Mouse (Mus musculus) erythroblast, adult 5-6 weeks (primary cell): ENCODE data around the gene Zdhhc8. TPM values are rescaled to one million over a fixed set of nuclear protein-coding genes. Genes with fewer than 3 reads are reported as not detected.
"Not testable (repeated sequence)": the region's sequence is repeated elsewhere in the genome, so short reads cannot be mapped to it uniquely, and the experiment has no call there.

Experiments used
- ATAC-seq: replicated peaks from 2 replicates; pipeline ENCODE4 v1.8.0; 2016; ENCODE audit warnings: moderate number of reproducible peaks, mild to moderate bottlenecking, moderate TSS enrichment, inconsistent platforms; ENCODE audit not compliant: poor library complexity, low FRiP score, severe bottlenecking
- total RNA-seq, 2 experiments: library from RNA; stranded (forward) in 1 of 2; stranded (reverse) in 1 of 2; fragments of 150-400 nt in 1 of 2; fragments of 200-764, 138-1000 nt in 1 of 2; gene quantifications; 2 replicates each; pipeline versions ENCODE4 v1.2.3 to v1.2.4; 2015 to 2017; ENCODE audit warnings: low replicate concordance in 2 of 2

Zdhhc8 gene
- total RNA-seq, 2 experiments from 2014 or later = 0.26 to 1.5 TPM

DNA sequence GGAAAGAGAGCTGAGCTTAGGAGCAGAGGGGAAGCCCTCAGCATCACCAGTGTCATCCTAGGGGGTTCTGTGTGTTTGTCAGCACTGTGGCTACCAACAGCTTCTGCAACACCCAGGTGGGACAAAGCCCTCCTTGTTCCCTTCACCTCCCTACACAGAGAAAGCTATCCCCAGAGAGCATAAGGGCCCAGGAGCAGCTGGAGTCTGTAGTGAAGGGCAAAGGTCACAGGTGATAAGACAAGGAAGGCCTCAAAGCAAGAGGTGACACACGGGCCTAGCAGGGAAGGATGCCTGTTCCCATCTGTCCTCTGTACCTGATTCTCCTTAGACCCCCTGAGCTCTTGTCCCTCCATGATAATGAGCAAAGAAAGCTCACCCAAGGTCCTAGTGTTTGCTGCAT lies 33.3 kb downstream of the Zdhhc8 start:
- ATAC-seq = no peak

DNA sequence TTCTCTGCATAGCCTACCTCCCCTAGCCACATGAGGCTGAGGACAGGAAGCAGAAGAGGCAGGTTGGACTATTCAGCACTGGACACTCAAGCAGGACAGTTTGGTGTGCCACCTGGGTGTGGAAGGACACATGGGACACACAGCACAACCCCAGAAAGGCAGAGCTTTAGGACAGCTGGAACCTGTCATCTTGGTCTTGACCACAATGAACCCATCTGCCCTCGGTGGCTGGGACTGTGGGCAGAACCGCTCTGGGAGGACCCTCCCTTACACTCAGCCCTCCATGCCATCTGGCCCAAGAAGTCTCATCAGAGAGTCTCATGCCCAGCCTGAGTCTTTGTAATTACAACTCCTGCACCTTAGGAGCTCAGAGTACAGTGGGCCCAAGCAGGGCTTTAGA lies 34.9 kb downstream of the Zdhhc8 start:
- ATAC-seq = no peak

DNA sequence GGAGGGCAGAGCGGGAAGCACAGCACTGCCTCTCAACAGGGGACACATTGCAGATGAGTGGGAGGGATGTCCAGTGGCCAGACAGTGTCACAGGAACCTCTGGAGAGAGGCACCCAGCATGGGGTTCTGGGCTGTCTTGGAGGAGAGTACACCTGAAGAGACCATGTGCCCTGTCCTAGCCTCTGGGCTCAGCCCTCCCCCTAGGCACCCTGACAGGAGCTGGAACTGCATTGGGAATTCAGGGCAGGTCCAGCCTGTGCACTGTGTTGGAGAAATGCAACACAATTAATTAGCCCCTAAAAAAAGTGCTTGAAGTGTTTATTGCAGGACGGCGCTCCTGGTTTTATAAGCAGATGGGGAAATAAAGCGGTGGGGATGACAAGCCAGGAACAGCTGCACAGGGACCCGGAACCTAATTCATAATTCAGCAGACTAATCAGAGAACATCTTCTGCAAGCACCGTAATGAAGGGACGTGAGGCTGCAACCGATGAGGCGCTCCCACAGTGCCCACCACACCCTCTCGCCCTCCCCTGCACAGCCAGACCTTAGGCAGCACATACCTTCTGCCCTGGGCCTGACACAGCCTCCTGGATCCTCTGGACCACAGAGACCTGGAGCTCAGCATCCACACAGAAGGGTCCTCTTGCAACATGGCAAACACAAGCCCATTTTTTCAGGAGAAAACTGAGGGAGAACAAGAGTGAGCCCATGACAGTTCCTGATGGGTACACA lies 36.4 kb downstream of the Zdhhc8 start:
- no peak for ATAC-seq

DNA sequence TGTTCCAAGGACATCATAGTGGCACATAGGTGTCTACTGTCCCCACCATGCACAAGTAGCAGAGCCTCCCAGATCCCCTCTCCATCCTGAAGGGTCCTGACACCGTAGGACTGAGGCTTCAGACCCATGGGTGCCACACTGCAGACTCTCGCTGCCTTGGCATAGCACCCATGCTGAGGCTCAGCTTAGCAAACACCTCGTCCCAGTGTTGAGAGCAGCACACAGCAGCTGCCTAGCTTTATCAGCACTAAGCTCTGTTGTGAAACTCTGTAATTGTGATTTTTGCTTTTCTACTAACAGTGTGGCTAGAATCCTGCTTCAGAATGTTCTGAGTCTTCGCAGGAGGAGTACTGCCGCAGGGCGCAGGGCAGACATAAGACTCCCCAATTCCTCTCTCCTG lies 37.1 kb downstream of the Zdhhc8 start:
- no peak for ATAC-seq

DNA sequence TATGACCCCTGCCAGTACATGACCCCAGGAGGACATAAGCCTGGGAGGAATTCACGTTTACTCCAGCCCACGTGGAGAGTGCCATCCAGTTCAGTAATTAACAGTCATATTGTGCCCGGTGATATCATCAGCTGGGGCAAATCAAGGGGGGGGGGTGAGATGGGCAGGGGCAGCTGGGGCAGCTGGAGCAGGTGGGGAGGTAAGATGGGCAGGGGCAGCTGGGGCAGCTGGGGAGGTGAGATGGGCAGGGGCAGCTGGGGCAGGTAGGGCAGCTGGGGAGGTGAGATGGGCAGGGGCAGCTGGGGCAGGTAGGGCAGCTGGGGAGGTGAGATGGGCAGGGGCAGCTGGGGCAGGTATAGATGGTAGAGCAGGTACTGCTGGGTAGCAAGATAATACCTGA lies 39.4 kb downstream of the Zdhhc8 start:
- not testable (repeated sequence) for ATAC-seq

DNA sequence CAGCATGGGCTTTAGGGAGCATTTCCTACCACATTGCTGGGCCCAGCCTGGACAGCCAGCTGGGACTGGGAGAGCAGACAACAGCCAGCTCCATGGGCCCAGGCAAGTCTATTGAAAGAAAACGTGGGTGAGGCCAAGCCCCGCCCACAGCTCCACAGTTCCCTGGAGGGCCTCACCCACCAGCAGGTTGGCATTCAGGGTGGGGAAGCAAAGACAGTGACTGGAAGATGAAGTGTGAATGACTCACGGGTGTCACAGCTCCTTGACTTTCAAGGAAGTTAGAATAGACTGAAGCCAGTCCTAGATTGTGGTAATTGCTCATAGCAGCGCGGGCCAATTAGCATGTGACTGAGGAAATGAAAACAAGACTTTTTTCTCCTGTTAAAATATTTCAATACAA lies 39.9 kb downstream of the Zdhhc8 start:
- ATAC-seq = no peak

DNA sequence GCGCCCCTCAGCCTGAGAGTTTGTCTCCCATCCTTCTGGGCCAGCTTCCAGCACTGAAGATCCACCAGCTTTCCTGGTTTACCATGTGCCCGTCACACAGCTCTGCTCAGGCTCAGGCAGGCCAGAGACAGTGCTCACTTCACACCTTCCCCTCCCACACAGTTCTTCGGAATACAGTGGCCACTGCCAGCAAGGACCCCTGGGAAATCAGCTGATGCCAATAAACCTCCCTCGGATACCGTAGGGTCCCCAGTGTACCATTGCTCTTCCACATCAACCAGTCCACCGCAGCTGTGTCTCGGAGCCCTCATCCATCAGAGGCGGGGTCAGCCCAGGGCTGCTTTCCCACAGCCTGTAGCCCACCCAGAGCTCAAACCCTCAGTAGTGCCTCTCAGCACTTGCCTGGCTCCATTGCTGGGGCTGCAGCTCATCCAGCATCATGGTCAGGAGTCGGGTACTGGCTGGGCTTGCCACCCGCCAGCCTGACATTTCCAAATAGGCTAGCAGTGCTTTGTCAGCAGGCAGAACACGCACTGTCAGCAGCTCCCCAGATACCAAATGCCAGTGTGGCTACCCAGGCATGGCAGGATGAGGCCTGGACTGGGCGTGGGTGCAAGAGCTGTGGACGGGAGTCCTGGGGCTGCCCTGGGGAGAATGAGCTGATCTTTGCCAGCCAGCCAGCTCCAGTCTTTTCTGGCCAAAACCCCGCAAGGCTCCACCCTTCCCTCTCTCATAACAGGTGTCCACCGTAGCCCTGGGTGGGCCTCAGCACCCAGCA lies 40.5 kb downstream of the Zdhhc8 start:
- ATAC-seq = 0 out of 2 replicates have a peak, but pooled peaks have one; percentile 9

DNA sequence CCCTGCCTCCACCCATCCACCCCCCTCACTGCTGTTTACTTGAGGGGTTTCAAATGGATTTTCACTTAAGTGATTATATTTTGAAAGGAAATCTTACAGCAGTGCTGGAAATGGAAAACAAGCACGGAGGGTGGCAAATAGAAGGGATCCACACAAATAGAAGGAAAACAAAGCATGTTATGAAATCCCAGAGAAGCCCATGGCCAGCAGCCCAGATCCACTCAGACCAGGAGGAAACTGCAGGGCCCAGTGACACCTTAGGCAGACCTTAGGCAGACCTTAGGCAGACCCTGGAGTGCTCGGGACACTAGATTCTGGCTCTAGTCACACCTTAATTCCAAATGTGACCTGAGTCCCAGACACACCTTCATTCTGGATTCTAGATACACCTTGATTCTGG lies 43.9 kb downstream of the Zdhhc8 start:
- ATAC-seq = no peak

DNA sequence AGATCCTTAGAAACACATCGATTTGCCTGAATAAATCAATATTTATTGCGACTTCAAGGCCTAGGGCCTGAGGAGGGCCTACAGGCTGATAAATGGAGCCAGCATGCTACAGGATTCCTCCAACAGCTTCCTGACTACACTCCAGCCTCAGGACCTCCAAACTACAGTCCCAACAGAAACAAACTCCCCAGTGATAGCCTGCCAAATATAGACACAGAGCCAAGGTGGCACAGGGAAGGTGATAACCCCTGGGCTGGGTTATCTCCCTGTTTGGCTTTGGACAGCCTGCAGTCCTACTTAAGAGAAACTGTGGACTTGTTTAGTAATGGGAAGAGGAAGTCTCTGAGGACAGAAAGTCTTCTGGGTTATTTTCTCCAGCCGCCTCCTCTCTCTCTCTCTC lies 47.7 kb downstream of the Zdhhc8 start:
- ATAC-seq = no peak

DNA sequence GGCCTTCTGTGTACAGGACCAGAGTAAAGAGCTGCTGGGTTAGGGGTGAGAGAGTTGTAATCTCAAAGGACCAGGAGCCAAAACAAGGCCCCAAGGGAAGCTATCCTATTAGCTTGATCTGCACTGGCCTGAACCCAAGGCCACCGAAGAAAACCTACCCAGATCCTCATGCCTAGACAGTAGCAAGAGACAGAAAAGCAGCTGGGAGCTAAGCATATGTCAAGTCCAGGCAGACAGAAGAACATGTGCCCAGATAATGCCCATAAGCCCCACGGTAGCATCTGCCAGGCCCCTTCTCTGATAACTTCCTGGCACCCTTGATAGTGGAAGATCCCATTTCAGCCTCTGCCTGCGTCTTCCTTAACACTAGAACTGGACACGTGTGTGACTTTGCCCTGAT lies 48.1 kb downstream of the Zdhhc8 start:
- no peak for ATAC-seq

DNA sequence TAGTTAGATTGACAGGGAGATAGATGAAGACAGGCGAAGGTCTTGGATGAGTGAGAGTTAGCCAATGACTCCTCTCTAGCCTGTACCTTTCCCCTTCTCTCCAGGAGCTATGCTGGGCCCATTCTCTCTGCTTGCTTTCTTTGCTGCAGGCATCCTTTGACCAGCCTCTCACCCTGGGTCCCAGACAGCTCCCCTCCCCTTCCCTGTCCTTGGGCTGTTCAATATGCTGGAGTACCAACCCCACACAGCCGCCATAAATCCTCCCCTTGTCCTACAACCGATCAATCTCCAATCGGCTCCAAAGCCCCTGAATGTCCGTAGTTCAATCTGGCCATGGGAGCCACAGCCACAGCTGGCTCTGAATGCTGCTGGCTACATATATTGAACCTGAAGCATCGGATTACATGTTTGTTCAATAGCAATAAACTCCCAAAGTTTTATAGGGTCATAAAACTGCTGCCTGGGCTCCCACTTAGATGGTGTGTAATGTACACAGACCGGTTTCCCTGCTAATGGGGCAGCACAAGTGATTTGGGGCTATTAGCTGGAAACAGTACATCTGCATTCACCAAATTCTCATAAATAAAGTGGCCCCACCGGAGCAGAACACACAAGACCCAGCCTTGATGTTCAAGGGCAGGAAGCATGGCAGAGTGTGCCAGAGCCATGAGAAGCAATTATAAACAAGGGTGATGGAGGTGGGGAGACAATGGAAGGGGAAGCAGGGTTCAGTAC lies 49.1 kb downstream of the Zdhhc8 start:
- ATAC-seq = no peak

DNA sequence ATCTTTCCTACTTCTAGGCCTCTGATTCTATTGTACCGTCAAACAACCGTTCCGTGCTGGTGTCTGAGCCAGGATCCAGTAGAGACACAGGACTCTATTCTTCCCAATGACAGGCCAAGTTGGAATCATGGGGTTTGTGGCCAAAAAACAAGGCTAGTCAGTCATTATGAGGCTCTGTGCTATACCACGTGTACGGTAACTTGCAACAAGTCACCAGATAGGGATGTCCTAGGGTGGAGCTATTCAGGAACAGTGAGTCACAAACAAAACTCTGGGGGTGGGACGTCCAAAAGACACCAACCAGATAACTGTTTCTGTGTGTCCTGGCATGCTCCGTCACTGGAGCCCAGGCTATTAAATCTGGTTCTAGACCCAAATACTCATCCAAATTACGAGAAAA lies 52.2 kb downstream of the Zdhhc8 start:
- no peak for ATAC-seq

DNA sequence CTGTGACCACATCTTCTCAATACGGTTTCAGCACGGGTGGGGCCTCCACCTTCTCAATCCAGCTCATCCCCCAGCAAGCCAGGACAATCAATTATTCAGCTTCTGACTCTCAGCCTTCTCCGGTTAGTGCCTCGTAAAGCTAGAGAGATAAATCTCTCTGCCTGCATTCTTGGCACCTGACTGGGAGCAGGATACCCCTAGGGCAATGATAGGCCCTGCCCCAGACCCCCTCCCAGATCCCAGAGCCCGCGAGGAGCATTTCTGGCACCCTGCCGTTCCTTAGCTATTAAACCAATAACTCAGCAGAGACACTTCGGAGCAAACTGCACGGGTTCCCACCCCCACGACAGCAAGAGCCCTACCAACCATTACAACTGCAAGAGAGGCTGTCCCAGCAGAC lies 53.5 kb downstream of the Zdhhc8 start:
- ATAC-seq = no peak

DNA sequence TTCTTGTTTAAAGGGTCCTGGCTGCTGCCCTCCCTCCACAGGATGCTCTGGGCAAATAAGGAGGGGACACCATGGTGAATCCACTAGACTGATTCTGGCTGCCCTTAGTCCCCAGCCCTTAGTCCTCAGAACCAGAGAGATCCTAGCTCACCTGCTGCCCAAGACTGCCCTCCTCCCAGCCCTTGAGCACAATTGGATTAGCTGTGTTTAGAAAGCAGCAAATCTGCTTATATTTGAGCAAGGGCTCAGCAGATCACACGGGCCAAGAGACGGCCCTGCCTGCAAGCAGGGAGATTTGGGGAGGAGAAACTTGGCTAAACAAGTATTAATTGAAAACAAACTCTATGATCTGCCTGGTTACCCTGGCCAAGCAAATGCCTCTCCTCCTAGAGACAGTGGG lies 55.3 kb downstream of the Zdhhc8 start:
- no peak for ATAC-seq

DNA sequence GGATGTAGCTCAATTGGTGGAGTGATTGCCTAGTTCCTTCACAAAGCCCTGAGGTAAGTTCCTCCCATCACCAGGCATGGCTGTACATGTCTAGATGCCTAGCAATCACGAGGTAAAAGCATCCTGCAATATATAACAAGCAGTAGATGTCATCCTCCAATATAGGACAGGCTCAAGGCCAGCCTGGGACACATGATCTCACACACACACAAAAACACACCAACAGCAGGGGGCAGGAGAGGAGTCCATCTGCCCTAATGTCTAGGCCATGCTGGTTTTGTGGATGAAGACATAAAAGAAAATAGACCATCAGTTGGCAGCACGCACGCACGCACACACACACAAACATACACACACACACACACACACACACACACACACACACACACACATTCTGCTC lies 58.2 kb downstream of the Zdhhc8 start:
- no peak for ATAC-seq

DNA sequence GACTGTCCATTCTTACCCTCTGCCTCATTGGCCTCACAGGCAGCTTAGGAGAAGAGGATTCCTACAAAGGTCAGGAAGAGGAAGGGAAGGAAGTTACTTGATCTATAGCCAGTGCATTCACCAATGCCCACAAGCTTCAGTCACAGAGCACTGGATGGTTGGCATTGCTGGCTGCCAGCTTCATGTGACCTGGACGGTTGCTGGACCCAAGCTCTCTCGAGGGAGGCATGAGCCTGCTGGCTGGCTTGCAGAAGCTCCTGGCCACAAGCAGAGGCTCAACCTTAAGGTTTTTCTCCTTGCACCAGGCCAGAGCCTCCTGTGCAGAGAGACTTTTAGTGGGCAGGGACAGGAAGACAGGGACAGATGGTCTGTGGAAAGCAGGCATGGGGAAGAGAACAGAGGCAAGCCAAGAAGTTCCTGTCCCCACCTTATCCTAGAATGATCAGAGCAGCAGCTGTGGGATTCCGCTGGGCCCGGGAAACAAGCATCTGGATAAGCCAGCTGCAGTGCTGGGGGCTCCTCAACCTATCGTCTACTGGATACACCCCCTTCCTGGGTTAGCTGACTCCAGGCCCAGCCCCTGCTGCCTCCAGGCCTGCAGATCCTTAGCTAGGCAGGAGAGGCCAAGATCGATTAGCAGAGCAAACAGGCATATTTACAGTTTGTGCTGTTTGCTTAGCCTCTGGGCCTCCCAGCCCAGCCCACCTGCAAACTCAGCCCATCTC lies 59.0 kb downstream of the Zdhhc8 start:
- no peak for ATAC-seq

DNA sequence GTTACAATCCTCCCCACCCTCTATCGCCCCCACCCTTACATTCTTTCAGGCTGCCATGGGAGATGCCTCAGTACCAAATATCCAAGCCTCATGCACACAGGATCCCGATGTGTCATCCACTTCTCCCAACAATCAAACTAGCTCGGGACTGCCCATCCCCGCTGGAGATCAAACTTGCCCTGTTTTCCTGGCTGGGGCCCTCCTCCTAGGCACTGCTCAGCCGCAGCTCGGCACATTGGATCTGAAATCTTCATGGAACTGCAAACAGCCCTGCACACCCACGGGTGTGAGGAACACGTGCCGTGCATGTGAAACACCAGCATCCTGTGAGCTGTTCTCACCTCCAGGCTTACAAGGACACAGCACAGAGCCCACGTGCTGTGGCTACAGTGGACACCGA lies 61.1 kb downstream of the Zdhhc8 start:
- ATAC-seq = no peak

DNA sequence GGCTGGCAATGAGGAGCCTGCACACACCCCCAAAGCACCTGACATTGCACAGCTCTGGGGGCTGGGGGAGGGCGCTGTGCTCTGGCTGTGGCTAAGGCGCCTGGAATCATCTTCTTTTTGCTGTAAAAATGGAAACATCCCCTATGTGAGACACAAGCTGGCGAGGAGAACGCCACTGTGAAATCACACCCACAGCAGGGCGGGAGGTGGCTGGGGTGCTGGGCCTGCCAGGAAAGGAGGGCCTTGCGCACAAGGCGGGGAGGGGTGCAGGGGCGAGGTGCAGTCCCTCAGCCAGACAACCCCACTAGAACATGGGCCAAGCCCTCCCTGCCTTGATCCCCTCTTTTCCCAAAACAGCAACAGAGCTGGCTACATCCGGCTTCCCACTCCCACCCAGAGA lies 61.7 kb downstream of the Zdhhc8 start:
- ATAC-seq = no peak

DNA sequence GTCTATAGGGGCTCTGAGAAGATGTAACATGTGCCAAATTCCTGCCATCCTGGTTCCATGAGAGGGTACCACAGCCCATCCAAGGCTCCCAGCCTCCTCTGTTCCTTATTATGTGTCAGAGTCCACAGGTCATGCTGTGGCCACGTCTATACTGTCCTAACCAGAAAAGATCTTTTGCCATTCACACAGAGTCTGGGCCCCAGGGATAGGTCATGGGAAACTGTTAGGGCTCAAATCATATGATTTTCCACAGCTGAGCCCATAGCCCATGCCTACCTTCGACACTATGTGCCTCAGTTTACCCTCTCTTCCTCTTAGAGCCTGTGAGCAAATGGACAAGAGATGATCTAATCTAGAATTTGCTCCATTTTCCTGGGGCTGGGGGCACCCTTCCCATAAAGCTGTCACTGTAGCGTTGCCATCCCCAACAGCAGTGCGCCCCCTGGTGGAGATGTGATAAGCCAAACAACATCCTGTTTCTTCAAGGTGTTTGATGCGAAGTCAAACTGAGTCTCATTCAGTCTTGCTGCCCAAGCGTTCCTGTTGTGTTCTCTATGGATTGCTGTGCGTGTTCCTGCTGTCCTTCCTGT lies 62.6 kb downstream of the Zdhhc8 start:
- peak; percentile 59; the same call in 1 of the 2 replicates for ATAC-seq
